Mouse (Mus musculus): ENCODE results near the gene Coq7. TPM values are rescaled to one million over a fixed set of nuclear protein-coding genes. Genes with fewer than 3 reads are reported as not detected.
A peak's percentile ranks its signal among the peaks of the same experiment; 100 is the strongest.

Coq7 gene
- total RNA-seq, 2 experiments from 2014 or later: 71.9 to 78.3 TPM

GRCm38 (mm10) chr7:118494892-118495579 is 38.1 kb downstream of the Coq7 start:
- DNase-seq: no peak

GRCm38 (mm10) chr7:118493892-118494291 is 39.3 kb downstream of the Coq7 start:
- no peak for DNase-seq

- DNase-seq: peak; percentile 84
These were observed 41.6 kb downstream of the Coq7 start, which contains the start of gene Itpripl2 for GRCm38 (mm10) chr7:118491431-118492147. Gene Itpripl2 (minus strand): TSS chr7:118491975.

DNA sequence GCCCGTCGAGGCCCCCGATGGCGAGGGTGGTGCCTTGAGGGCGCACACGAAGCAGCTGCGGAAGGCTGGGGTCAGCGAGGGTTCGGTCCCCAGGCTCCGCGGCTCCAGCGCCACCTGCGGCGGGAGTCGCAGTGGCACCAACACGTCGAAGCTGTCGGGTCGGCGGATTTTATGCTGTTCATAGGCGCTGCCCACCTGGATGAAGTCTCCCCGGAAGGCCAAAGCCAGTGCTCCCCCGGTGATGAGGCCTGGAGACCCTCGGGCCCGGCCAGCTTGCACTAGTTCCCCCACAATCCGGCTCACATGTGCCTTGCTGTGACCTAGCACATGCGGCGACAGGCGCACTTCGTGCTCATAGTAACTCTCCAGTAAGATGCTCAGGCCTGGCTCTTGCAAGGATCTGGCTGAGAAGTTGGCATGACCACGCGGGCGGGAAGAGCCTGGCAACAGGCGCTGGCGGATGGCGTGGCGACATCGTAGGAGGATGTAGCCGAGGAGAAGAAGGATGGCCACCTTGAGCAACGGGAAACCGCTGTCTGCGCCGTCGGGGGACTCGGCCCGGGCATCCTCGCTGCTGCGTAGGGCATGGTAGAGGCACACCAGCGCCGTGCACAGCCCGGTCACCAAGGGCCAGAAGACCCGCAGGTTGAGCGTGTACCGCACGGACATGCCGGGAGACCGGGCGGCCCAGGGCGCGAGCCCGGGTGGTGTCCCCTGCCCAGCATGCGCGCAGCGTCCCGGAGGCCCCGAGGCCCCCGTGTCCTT is 42.3 kb downstream of the Coq7 start:
- peak; percentile 41 for DNase-seq

DNA sequence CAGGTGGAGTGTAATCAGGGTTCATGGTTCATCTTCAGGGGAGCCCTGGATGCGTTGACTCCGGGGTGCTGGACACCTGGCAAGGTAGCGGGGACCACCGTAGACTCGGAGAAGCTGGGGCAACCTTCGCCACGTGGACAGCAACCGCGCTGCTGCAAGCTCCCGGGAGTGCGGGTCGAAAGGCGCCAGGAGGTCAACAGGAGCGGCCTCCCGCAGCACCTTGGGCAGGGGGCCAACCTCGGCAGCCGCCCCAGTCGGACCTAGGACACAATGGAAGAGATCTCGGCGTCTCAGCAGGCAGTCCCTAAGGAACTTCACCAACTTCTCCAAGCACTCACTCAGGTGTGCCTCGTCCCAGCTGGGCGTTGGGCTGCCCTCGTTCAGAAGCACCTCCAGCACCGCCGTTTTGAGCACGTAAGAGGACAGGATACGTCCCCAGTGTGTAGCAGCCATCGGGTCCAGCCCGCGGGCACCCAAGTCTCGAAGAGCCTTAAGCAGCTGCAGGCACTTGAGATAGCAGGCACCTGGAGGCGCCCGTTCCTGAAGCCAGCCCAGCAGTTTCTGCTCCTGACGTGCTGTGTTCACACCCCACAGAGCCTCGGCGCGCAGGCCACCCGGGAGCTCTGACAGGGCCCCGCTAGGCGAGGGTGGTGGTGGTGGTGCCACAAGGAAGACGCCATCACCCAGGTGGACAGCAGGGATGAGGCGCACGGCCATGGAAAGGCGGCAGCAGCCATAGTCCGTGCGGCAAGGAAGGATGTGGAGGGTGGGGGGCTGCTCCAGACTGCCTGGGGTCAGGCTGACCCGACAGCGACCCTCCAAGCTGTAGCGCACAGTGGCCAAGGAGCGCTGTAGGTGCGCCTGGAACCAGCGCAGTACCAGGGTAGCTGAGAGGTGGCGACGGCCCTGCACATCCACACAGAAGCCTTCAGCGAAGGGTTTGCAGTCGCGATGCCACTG is 43.2 kb downstream of the Coq7 start:
- peak; percentile 23 for DNase-seq

- no peak for DNase-seq
These were observed 45.0 kb downstream of the Coq7 start for GRCm38 (mm10) chr7:118488060-118488664.

- no peak for DNase-seq
These were observed 46.2 kb downstream of the Coq7 start for GRCm38 (mm10) chr7:118486917-118487316.

DNA sequence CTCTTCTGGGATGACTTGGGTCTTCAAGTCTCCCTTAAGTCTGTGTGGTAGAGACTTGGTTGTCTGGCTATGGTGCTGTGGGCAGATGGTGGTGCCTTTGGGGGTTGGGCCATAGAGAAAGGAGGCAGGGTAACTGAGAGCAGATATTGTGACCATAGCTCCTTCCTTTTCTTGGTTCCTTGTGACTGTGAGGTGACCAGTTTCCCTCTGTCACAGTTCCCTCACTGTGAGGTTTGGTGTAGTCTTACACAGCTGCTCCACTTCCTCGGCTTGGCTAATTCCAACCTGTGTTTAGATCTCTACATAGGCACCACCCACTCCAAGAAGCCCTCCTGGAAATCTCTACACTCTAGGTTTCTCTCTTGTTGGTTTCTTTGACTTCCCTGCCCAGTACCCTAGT is 49.2 kb downstream of the Coq7 start:
- DNase-seq: no peak

GRCm38 (mm10) chr7:118482001-118482400 is 51.2 kb downstream of the Coq7 start:
- DNase-seq: no peak

DNA sequence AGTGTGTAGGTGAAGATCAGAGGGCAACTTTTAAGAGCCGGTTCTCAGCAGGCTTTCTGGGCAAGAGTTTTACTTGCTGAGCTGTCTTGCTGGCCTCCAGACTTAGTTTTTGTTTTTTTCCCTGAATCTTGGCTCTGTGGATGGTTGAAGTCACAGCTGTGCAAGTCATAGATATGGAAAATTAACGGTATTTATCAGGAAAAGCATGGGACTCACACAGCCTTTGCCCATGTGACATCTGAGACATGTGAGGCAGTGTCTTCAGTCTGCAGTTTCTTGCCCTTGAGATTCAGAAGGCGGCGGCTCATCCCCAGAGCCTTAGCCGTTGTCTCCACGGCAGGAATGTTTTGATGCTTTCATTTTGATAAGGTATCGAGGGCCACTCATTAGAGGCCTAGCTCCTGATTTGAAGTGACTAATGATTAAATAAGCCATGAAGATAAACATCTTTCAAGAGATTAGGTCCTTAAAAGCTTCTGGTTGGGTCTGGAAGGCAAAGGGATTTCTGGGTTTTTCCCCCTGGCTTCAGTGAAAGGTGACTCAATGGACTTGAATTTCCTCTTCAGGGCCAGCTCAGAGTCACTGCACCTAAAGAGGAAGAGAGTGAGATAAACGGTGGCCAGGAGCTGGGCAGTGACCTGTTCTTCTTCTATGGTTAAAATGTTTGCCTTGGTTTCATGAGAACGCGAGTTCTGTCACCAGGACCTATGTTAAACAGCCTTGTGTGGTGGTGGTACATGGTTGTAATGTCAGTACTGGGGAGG is 51.9 kb downstream of the Coq7 start:
- no peak for DNase-seq

- DNase-seq: no peak
These were observed 52.9 kb downstream of the Coq7 start for GRCm38 (mm10) chr7:118480160-118480709.

DNA sequence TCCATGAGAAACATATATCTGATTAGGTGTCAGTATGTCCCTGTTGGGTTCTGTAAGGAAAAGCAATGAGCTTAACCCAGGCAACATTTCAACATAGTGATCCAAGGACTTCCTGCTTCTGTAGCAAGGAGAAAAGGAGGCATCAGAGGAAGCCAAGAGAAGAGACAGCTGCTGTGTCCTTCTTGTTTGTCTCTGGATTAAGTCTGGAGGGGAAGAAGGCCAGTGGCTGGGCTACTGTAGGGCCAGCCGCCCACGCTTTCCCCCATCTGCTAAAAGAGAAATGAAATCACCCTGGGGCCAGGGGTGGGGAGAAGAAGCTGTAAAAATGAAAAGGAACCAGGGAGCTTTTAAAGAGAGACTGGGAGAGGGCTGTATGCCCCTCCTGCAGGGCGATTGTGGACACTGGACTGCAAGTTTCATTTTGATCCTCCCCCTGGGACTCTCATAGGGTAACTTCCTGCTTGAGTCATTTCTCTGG is 54.3 kb downstream of the Coq7 start:
- peak; percentile 16 for DNase-seq

GRCm38 (mm10) chr7:118476428-118476827 is 56.7 kb downstream of the Coq7 start:
- DNase-seq: no peak

GRCm38 (mm10) chr7:118475008-118475705 is 58.0 kb downstream of the Coq7 start:
- peak; percentile 76 for DNase-seq

- no peak for DNase-seq
These were observed 60.3 kb downstream of the Coq7 start for GRCm38 (mm10) chr7:118472886-118473285.

DNA sequence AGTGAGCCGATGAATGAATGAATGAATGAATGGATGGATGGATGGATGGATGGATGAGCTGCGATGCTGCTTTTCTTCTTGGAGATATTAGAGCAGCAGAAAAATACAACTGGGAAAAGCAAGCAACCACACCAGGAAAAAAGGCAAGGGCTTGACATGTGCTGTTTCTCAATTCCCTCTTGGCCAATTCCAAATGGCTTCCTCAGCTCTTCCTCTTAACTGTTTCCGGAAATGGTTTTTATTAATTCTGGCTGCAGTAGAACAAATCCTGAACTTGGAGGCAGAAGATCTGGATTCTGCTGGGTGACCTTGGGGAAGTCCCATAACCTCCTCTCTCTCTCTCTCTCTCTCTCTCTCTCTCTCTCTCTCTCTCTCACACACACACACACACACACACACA is 65.1 kb downstream of the Coq7 start:
- no peak for DNase-seq

DNA sequence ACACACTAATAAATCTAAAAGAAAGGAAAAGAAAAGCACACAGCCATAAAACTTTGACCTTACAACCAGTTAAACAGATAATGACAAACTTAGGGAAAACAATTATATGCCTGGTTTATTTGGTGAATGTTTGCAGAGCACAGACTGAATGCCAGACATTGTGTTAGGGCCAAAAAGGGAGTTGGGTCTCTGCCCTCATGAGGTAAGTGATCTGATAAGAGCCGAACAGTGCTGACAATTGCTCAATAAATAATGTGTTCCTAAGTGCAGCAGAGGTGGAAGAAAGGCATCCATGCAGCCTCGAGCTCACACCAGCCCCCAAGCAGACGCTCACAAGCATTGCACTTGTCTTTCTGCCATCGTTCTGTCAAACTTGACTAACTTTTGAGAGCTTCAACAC is 68.7 kb downstream of the Coq7 start:
- no peak for DNase-seq

DNA sequence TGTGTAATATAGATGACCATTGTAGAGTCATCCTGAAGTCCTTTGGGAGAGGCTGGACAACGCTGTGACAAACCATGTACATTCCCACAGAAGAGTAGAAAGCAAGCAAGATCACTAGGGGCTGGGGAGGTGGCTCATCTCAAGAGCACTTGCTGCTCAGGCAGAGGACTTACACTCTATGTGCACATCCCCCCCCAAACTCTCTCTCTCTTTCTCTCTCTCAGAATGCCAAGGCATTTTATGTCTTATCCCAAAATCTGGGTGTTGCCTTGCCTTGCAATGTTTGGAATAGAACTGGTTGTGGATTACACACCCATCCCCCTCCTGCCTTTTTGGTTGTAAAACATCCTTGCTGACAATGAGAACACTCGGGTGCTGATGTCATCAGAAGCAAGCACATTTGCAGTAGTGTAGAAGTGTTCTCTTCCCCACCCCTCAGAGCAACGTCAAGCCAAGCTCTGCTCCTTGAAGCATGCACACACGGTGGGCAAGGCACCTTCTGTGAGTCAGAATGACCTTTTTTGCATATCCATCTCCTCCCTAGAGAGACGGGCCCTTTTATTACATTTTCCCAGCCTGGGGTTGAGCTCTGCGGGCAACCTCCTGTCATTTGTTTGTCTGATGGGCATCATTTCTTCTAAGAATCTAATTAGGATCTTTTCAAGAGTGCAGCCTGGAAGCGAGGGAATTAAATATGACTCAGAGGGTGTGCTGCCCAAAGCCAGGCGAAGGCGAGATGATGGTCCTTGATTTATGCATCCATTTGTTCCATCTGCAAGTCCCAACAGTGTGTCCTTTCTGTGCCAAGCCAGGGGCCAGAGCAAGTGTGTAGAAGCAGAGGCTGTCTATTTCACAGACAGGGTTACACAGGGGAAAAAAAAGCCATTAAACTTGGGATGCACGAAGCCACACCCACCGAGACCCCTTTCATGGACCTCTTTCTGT is 70.1 kb downstream of the Coq7 start:
- no peak for DNase-seq
